Mouse (Mus musculus) T-helper 2 cell (primary cell): ENCODE data around the gene Npnt.

Experiments used
- in situ Hi-C: fragments of 300-600 bp; cut with MboI, MseI; formaldehyde crosslinking; loops from one replicate; pipeline ENCODE4 v1.15.1; 2025; ENCODE audit warnings: high pct_unique_total_duplicates

Gene Npnt

GRCm38 (mm10) chr3:132892481-132892880 lies 57.6 kb downstream of the Npnt start:
- in situ Hi-C loops = no loop called here

GRCm38 (mm10) chr3:132887074-132887848 lies 62.8 kb downstream of the Npnt start:
- in situ Hi-C loops = no loop called here

- in situ Hi-C loops = no loop called here
Observed at GRCm38 (mm10) chr3:132886419-132887050, 63.6 kb downstream of the Npnt start.

GRCm38 (mm10) chr3:132884459-132884858 lies 65.6 kb downstream of the Npnt start:
- in situ Hi-C loops = no loop called here

- in situ Hi-C loops = no loop called here
Observed at GRCm38 (mm10) chr3:132883256-132883655, 66.8 kb downstream of the Npnt start.

GRCm38 (mm10) chr3:132880826-132881225 lies 69.3 kb downstream of the Npnt start:
- in situ Hi-C loops = no loop called here

- in situ Hi-C loops = no loop called here
Observed at GRCm38 (mm10) chr3:132880361-132880760, 69.7 kb downstream of the Npnt start.

- in situ Hi-C loops = no loop called here
Observed at GRCm38 (mm10) chr3:132876933-132877676, 73.0 kb downstream of the Npnt start.

GRCm38 (mm10) chr3:132876011-132876708 lies 73.9 kb downstream of the Npnt start:
- in situ Hi-C loops = no loop called here

GRCm38 (mm10) chr3:132873251-132873650 lies 76.8 kb downstream of the Npnt start:
- in situ Hi-C loops = no loop called here

- in situ Hi-C loops = no loop called here
Observed at GRCm38 (mm10) chr3:132871318-132871904, 78.7 kb downstream of the Npnt start.

- in situ Hi-C loops = no loop called here
Observed at GRCm38 (mm10) chr3:132870079-132870478, 80.0 kb downstream of the Npnt start.

- in situ Hi-C loops = no loop called here
Observed at GRCm38 (mm10) chr3:132868838-132869237, 81.3 kb downstream of the Npnt start.

GRCm38 (mm10) chr3:132866984-132867383 lies 83.1 kb downstream of the Npnt start:
- in situ Hi-C loops = no loop called here

- in situ Hi-C loops = no loop called here
Observed at GRCm38 (mm10) chr3:132865596-132865995, 84.5 kb downstream of the Npnt start.

GRCm38 (mm10) chr3:132864986-132865385 lies 85.1 kb downstream of the Npnt start:
- in situ Hi-C loops = no loop called here

GRCm38 (mm10) chr3:132864329-132864919 lies 85.7 kb downstream of the Npnt start:
- in situ Hi-C loops = no loop called here

- in situ Hi-C loops = no loop called here
Observed at GRCm38 (mm10) chr3:132863843-132864242, 86.2 kb downstream of the Npnt start.

- in situ Hi-C loops = no loop called here
Observed at GRCm38 (mm10) chr3:132860796-132861195, 89.3 kb downstream of the Npnt start.

GRCm38 (mm10) chr3:132859573-132859972 lies 90.5 kb downstream of the Npnt start:
- in situ Hi-C loops = no loop called here

GRCm38 (mm10) chr3:132858849-132859248 lies 91.2 kb downstream of the Npnt start:
- in situ Hi-C loops = no loop called here
